Mouse (Mus musculus) embryonic facial prominence, embryonic 12.5 days (tissue): ENCODE data around the gene Srxn1. TPM values are rescaled to one million over a fixed set of nuclear protein-coding genes. Genes with fewer than 3 reads are reported as not detected.
A peak's percentile ranks its signal among the peaks of the same experiment; 100 is the strongest.

Experiments
- ATAC-seq: fragments of 200-750 bp; cut with Nextera tagmentation; 2 replicates; pipeline ENCODE4 v1.8.0; 2017; ENCODE audit not compliant: insufficient number of reproducible peaks, insufficient read depth, low FRiP score, low TSS enrichment
- H3K27ac ChIP-seq: fragments of 300-500 bp; sonication (generic); 2 replicates; pipeline ENCODE4 v1.5.1; 2016; ENCODE audit warnings: mild to moderate bottlenecking
- H3K27me3 ChIP-seq: fragments of 300-500 bp; sonication (generic); 2 replicates; pipeline ENCODE4 v1.6.1; 2016; ENCODE audit warnings: mild to moderate bottlenecking, moderate library complexity
- H3K36me3 ChIP-seq: fragments of 300-500 bp; sonication (generic); 2 replicates; pipeline ENCODE4 v1.6.1; 2016; ENCODE audit warnings: mild to moderate bottlenecking
- H3K4me1 ChIP-seq: fragments of 300-500 bp; sonication (generic); 2 replicates; pipeline ENCODE4 v1.6.1; 2016
- H3K4me2 ChIP-seq: fragments of 300-500 bp; sonication (generic); replicated peaks from 2 replicates; pipeline ENCODE4 v1.6.1; 2016; ENCODE audit warnings: mild to moderate bottlenecking, moderate library complexity
- H3K4me3 ChIP-seq: fragments of 300-500 bp; sonication (generic); 2 replicates; pipeline ENCODE4 v1.5.1; 2016; ENCODE audit warnings: mild to moderate bottlenecking
- H3K9ac ChIP-seq: fragments of 300-500 bp; sonication (generic); 2 replicates; pipeline ENCODE4 v1.6.1; 2016; ENCODE audit warnings: mild to moderate bottlenecking, moderate library complexity
- H3K9me3 ChIP-seq: fragments of 300-500 bp; sonication (generic); 2 replicates; pipeline ENCODE4 v1.6.1; 2016; ENCODE audit warnings: mild to moderate bottlenecking, moderate library complexity
- WGBS: fragments of 180-500 bp; shearing (Covaris S2); methylation state at CpG from one replicate; pipeline ENCODE4 v1.1.7; 2016; 5-methylcytosine and 5-hydroxymethylcytosine counted together
- polyA plus RNA-seq: library from polyadenylated mRNA; unstranded; fragments of >200 nt; fragmentation: Nextera tagmentation; extraction: Ambion mirVana; gene quantifications from 2 replicates; pipeline ENCODE4 v1.2.1, GENCODE M21; 2016

Srxn1 gene
- polyA plus RNA-seq, 1 experiment from 2014 or later = 13.6 TPM

DNA sequence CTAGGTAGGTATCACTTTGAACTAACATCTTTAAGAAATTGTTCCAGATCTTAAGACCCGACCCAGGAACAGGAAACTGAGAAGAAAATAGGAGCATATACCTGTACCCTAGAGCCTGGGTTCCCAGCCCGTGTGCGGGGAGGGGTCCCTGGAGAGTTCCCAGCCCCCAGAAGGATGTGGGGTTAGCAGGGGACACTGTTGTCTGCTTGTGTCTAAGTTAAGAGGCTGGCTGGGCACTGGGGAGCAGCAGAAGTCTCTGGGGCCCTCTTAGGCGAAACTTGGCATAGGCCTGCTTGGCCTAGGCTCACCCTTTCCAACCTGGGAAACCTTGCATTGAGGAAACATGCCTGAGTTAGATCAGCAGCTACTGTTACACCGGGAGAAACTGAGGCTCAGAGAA, 39.2 kb downstream of the Srxn1 start:
- H3K36me3 ChIP-seq = no peaks in the 10 kb centered on the region
- H3K4me3 ChIP-seq = peak overlapping the region; percentile 48; the same call in 1 of the 2 replicates
- H3K4me2 ChIP-seq = peak overlapping the region; percentile 88
- H3K27ac ChIP-seq = no peak overlapping the region
- ATAC-seq = no peak
- no peak overlapping the region for H3K9ac ChIP-seq
- WGBS = 56% methylated on average over 5 of the region's 5 CpGs
- H3K27me3 ChIP-seq = peaks cover 41% of the 10 kb centered on the region
- H3K4me1 ChIP-seq = peaks cover 24% of the 10 kb centered on the region; the same call in 1 of the 2 replicates
- H3K9me3 ChIP-seq = no peaks in the 10 kb centered on the region

DNA sequence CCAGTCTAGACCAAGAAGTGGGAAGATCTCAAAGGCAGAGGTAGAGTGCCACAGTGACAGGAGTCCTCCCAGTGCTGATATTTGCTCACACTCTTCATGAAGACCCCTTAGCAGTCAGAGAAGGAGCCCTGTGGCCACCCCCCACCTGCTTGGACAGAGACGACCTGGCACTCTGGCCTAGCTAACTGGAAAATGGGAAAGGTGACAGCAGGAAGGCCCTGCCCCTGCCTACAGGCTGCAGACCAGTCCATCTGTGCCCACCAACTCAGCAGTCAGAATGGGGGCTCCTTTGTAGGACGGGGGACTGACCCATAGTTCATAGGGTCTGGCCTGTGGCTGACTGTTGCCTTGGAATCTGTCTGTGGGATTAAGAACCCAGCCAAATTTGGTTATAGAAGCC, 40.4 kb downstream of the Srxn1 start:
- ATAC-seq = no peak
- peaks cover 38% of the 10 kb centered on the region for H3K27me3 ChIP-seq
- H3K36me3 ChIP-seq = no peaks in the 10 kb centered on the region
- WGBS = 54% methylated on average over 2 of the region's 2 CpGs
- no peak overlapping the region for H3K27ac ChIP-seq
- no peaks in the 10 kb centered on the region for H3K9me3 ChIP-seq
- H3K4me3 ChIP-seq = no peak overlapping the region
- H3K4me2 ChIP-seq = 0 out of 2 replicates have a peak overlapping the region, but pooled peaks have one; percentile 88
- H3K9ac ChIP-seq = no peak overlapping the region
- peaks cover 24% of the 10 kb centered on the region; the same call in 1 of the 2 replicates for H3K4me1 ChIP-seq

DNA sequence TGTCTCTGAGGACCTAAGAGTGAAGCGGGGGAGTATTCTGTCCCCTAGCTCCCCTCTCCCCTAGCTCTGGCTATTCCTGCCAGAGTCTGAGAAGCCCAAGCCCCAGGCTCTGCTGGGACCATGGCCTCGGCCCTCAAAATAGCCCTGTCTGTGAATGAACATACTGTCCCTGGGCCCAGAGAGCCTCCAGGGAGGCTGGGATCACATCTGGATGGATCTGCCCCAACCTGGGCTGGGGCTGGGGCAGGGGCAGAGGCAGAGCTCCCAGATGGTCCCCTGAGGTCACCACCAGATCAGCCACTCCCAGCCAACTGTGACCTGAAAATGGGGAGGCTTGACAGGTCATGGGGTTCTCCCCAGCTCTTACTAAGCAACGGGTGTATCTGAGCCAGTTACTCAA, 41.8 kb downstream of the Srxn1 start:
- Histone ChIP-seq H3K4me3 (no peak overlapping the region), H3K27ac (no peak overlapping the region), H3K36me3 (no peaks in the 10 kb centered on the region), H3K4me1 (peaks cover 19% of the 10 kb centered on the region; the same call in 1 of the 2 replicates), H3K27me3 (peaks cover 38% of the 10 kb centered on the region), H3K4me2 (no peak overlapping the region), H3K9me3 (no peaks in the 10 kb centered on the region), H3K9ac (no peak overlapping the region)
- no peak for ATAC-seq
- 48% methylated on average over 3 of the region's 3 CpGs for WGBS

DNA sequence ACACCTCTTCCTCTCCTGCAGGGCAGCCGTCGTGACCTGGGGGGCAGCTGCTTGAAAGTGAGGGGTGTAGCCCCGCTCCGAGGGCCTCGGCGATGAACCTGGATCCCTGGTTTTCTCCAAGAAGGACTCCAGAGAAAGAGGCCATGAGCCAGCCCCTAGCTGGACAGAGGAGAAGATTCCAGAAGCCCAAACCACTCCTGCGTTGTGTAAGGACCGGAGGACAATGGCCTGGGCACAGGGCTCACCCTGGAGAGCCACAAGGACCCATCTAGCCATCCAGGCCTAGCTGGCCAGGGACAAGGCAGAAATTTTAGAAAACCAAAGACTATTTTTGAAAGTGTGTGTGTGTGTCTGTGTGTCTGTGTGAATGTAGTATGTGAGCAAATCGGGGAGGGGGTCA, 43.4 kb downstream of the Srxn1 start:
- 86% methylated on average over 9 of the region's 9 CpGs for WGBS
- Histone ChIP-seq H3K27me3 (peaks cover 32% of the 10 kb centered on the region), H3K4me1 (peaks cover 4% of the 10 kb centered on the region; the same call in 1 of the 2 replicates), H3K4me2 (no peak overlapping the region), H3K9me3 (no peaks in the 10 kb centered on the region), H3K36me3 (no peaks in the 10 kb centered on the region), H3K9ac (no peak overlapping the region), H3K27ac (no peak overlapping the region), H3K4me3 (no peak overlapping the region)
- no peak for ATAC-seq

DNA sequence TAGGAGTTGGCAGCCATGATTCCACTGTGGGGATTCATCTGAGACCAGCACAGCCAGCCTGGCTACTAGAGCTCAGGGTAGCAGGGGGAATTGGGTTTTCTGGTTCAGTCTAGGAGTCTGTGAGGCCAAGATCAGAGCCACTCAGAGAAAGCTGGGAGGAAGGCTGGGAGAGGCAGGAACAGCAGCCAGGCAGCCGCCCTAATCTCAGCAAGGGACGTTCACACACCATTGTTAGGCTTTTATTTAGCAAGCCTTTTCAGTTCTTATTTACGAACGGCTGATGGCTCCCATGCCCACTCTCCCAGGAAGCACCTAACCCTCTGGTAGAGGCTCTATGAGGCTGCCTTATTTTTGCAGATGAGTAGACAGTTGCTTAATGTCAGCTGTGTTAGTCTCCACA, 44.6 kb downstream of the Srxn1 start:
- H3K4me1 ChIP-seq = no peaks in the 10 kb centered on the region
- WGBS = 51% methylated on average over 4 of the region's 4 CpGs
- no peak overlapping the region for H3K4me2 ChIP-seq
- no peak for ATAC-seq
- H3K9ac ChIP-seq = no peak overlapping the region
- no peak overlapping the region for H3K4me3 ChIP-seq
- no peak overlapping the region for H3K27ac ChIP-seq
- no peaks in the 10 kb centered on the region for H3K36me3 ChIP-seq
- H3K9me3 ChIP-seq = no peaks in the 10 kb centered on the region
- peaks cover 19% of the 10 kb centered on the region for H3K27me3 ChIP-seq

DNA sequence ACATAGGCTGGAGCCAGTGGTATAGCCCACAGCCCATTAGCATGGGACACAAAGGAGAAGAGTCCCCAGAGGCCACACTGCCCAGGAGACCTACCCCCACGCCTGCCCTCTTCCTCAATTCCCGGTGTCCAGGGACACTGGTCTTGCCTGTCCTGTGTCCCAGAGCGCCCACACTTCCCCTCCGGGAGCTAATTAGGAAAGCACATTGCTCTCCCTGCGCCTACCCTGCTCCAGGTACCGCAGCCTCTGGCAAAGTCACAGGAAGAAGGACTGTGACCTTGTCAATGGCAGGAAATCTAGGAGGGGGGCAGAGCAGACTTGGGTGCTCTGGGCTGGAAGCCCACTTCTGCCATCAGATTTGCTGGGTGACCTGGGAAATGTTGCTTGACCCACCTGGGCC, 45.1 kb downstream of the Srxn1 start:
- H3K4me2 ChIP-seq = no peak overlapping the region
- no peaks in the 10 kb centered on the region for H3K36me3 ChIP-seq
- peaks cover 5% of the 10 kb centered on the region for H3K4me1 ChIP-seq
- H3K27me3 ChIP-seq = 0 out of 2 replicates have a peak, but pooled peaks cover 15% of the 10 kb centered on the region
- H3K9me3 ChIP-seq = no peaks in the 10 kb centered on the region
- no peak overlapping the region for H3K27ac ChIP-seq
- WGBS = 57% methylated on average over 6 of the region's 6 CpGs
- no peak overlapping the region for H3K9ac ChIP-seq
- no peak for ATAC-seq
- H3K4me3 ChIP-seq = no peak overlapping the region

DNA sequence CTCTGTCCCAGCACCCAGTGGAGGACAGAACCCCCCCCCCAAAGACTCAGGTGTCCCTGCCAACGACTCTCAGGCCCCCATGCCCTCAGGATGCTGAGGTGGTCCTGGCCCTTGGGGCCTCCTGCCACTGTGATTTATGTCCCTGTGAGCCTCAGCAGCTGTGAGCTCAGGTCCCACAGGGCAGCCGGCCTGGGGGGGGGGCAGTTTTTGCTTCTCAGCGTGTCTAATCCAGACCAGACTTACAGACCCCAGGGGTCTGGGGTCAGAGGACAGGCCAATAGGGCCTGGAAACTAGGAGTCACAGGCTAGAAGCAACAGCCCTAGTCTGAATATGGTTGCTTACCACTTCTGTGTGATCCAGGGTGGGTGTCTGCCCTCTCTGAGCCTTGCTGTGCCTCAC, 48.0 kb downstream of the Srxn1 start:
- WGBS = 16% methylated on average over 3 of the region's 3 CpGs

DNA sequence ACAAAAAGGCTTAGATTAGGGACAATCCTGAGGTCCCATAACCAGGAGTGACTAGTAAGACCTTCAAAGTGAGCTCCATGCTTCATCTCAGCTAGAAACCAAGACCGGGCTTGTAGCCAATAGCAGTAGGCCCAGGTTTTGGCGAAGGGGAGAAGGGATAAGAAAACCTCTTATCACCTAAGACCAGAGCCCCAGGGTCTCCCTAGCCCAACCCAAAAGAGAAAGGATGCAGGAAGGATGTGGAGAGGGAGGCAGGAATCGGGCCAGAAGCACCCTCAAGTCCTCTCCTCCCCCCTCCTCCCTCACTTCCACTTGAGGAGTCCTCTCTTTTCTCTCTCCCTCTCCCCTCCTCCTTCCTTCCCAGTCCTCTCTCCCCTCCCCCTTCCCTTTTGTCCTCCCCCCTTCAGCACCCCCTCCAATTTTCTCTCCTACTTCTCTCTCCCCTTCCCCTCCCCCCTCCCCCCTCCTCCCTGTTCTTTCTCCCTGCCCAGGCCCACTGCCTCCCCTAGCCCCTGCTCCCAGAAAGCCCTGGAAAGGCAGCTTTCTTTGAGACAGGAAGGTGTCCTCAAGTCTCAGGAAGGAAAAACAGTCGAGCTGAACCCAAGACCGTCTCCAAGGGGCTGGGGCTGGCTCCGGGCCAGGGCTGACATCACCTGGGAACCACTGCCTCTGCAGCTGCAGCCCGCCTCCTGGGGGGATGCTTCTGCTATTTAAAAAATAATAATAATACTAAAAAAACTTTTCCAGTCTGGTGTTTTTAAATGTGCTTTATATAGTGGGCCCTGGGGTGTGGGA, 50.3 kb downstream of the Srxn1 start:
- no peak overlapping the region for H3K9ac ChIP-seq
- H3K36me3 ChIP-seq = no peaks in the 10 kb centered on the region
- WGBS = 36% methylated on average over 7 of the region's 7 CpGs
- peak overlapping the region; percentile 50; the same call in 1 of the 2 replicates for H3K27ac ChIP-seq
- H3K4me2 ChIP-seq = no peak overlapping the region
- no peaks in the 10 kb centered on the region for H3K27me3 ChIP-seq
- H3K4me3 ChIP-seq = no peak overlapping the region
- peaks cover 11% of the 10 kb centered on the region for H3K4me1 ChIP-seq
- no peaks in the 10 kb centered on the region for H3K9me3 ChIP-seq
- peak; percentile 79 for ATAC-seq

More for the DNA sequence above, 48.0 kb downstream of the Srxn1 start:
- ATAC-seq = no peak
- Histone ChIP-seq H3K27me3 (0 out of 2 replicates have a peak, but pooled peaks cover 3% of the 10 kb centered on the region), H3K4me1 (peaks cover 11% of the 10 kb centered on the region), H3K4me2 (no peak overlapping the region), H3K9me3 (no peaks in the 10 kb centered on the region), H3K9ac (no peak overlapping the region), H3K27ac (no peak overlapping the region), H3K4me3 (no peak overlapping the region), H3K36me3 (no peaks in the 10 kb centered on the region)

DNA sequence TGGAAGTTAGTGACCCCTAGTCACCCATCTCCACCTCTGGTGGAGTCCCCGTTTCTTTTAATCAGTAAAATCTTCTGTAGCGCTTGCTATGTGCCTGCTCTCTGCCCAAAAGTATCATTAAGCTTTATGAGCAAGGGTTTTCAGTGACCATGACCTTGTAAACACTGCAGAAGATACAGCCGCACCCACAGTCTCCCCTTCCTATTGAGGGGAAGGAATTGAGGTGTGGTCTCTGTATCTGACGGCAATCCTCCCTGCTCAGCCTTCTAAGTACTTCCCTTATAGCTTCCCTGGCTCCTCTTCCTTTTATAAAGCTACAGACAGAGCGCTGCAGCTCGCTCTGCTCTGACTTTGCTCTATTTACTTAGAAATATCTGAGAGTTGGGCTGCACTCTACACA, 51.2 kb downstream of the Srxn1 start:
- ATAC-seq = no peak

DNA sequence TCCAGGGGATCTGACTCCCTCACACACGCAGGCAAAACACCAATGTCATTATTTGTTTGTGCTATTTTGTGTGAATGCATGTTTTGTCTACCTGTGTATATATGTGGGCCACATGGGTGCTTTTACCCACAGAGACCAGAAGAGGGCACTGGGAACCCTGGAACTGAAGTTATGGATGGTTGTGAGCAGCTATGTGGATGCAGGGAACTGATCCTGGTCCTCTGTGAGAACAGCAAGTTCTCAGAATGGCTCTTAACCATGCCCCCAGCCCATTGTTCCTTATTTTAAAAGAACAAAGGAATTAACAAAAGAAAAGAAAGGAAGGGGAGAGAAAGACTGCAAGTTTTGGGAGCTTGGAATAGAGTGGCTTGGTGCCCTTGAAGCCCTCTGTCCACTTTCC, 54.2 kb downstream of the Srxn1 start:
- Histone ChIP-seq H3K4me2 (no peak overlapping the region), H3K27me3 (no peaks in the 10 kb centered on the region), H3K4me3 (no peak overlapping the region), H3K9me3 (no peaks in the 10 kb centered on the region), H3K9ac (no peak overlapping the region), H3K4me1 (peaks cover 11% of the 10 kb centered on the region), H3K27ac (no peak overlapping the region), H3K36me3 (no peaks in the 10 kb centered on the region)
- ATAC-seq = no peak
- 81% methylated on average over 1 of the region's 1 CpGs for WGBS

More for the DNA sequence above, 51.2 kb downstream of the Srxn1 start:
- Histone ChIP-seq H3K4me2 (no peak overlapping the region), H3K9ac (no peak overlapping the region), H3K27me3 (no peaks in the 10 kb centered on the region), H3K36me3 (no peaks in the 10 kb centered on the region), H3K4me3 (no peak overlapping the region), H3K27ac (0 out of 2 replicates have a peak overlapping the region, but pooled peaks have one; percentile 50), H3K4me1 (peaks cover 11% of the 10 kb centered on the region), H3K9me3 (no peaks in the 10 kb centered on the region)
- 81% methylated on average over 6 of the region's 6 CpGs for WGBS
